Mouse (Mus musculus) cerebellum, adult 2 months (tissue): ENCODE data around the gene Lexm.

ENCODE experiments used
- CTCF ChIP-seq: fragments of 200-500 bp; IDR thresholded peaks from 2 replicates; pipeline ENCODE4 v1.5.1; 2011; ENCODE audit warnings: low read depth, mild to moderate bottlenecking, control low read depth, low read length, moderate library complexity, borderline replicate concordance; ENCODE audit not compliant: insufficient read depth
- POLR2A ChIP-seq: fragments of 200-500 bp; IDR thresholded peaks from 2 replicates; pipeline ENCODE4 v1.6.1; 2011; ENCODE audit warnings: low read length, control low read depth, borderline replicate concordance; ENCODE audit not compliant: insufficient read depth

- no peak for TF ChIP-seq CTCF
- TF ChIP-seq POLR2A, result no peak
Observed at GRCm38 (mm10) chr4:106562006-106562405, 55.0 kb downstream of the Lexm start.
